Mouse (Mus musculus) midbrain, embryonic 16.5 days (tissue): ENCODE measurements around the gene Helt. TPM values are rescaled to one million over a fixed set of nuclear protein-coding genes. Genes with fewer than 3 reads are reported as not detected.

ENCODE experiments used
- ATAC-seq: fragments of 200-750 bp; cut with Nextera tagmentation; 2 replicates; pipeline ENCODE4 v1.8.0; 2017; ENCODE audit warnings: moderate TSS enrichment
- H3K27ac ChIP-seq: fragments of 300-500 bp; sonication (generic); 2 replicates; pipeline ENCODE4 v1.5.1; 2014; ENCODE audit warnings: mild to moderate bottlenecking, low read length, mixed read lengths
- H3K27me3 ChIP-seq: fragments of 300-500 bp; sonication (generic); 2 replicates; pipeline ENCODE4 v1.6.1; 2014; ENCODE audit warnings: low read depth, low read length, mixed read lengths; ENCODE audit not compliant: control insufficient read depth, insufficient read depth
- H3K36me3 ChIP-seq: fragments of 300-500 bp; sonication (generic); 2 replicates; pipeline ENCODE4 v1.6.1; 2014; ENCODE audit warnings: mild to moderate bottlenecking, low read length, moderate library complexity, mixed read lengths; ENCODE audit not compliant: control insufficient read depth, insufficient read depth
- H3K4me1 ChIP-seq: fragments of 300-500 bp; sonication (generic); 2 replicates; pipeline ENCODE4 v1.6.1; 2014; ENCODE audit warnings: mild to moderate bottlenecking, low read length, mixed read lengths; ENCODE audit not compliant: control insufficient read depth, insufficient read depth
- H3K4me2 ChIP-seq: fragments of 300-500 bp; sonication (generic); 2 replicates; pipeline ENCODE4 v1.6.1; 2014; ENCODE audit warnings: mild to moderate bottlenecking, low read length, mixed read lengths
- H3K4me3 ChIP-seq: fragments of 300-500 bp; sonication (generic); 2 replicates; pipeline ENCODE4 v1.5.1; 2014; ENCODE audit warnings: low read depth, mild to moderate bottlenecking, low read length, moderate library complexity, mixed read lengths
- H3K9ac ChIP-seq: fragments of 300-500 bp; sonication (generic); 2 replicates; pipeline ENCODE4 v1.6.1; 2014; ENCODE audit warnings: low read depth, low read length, mixed read lengths
- H3K9me3 ChIP-seq: fragments of 300-500 bp; sonication (generic); replicated peaks from 2 replicates; pipeline ENCODE4 v1.6.1; 2014; ENCODE audit warnings: mild to moderate bottlenecking, low read length, mixed read lengths; ENCODE audit not compliant: control insufficient read depth, poor library complexity, severe bottlenecking
- WGBS: fragments of 180-500 bp; shearing (Covaris S2); extraction: QIAGEN DNeasy Blood & Tissue Kit; methylation state at CpG from one replicate; pipeline ENCODE4 v1.1.7; 2014; 5-methylcytosine and 5-hydroxymethylcytosine counted together
- polyA plus RNA-seq: library from polyadenylated mRNA; unstranded; fragments of >200 nt; fragmentation: Nextera tagmentation; extraction: Ambion mirVana; gene quantifications from 2 replicates; pipeline ENCODE4 v1.2.1, GENCODE M21; 2015

The Helt gene
- polyA plus RNA-seq, 1 experiment from 2014 or later, result 2.8 TPM

GRCm38 (mm10) chr8:46293201-46293600 is 1.3 kb downstream of the Helt start:
- Histone ChIP-seq H3K4me2 (peak overlapping the region; percentile 12; the same call in 1 of the 2 replicates), H3K4me1 (peaks cover 25% of the 10 kb centered on the region; the same call in 1 of the 2 replicates), H3K27ac (no peak overlapping the region)

GRCm38 (mm10) chr8:46291931-46292675 is 2.4 kb downstream of the Helt start:
- Histone ChIP-seq H3K27ac (no peak overlapping the region), H3K4me1 (peaks cover 25% of the 10 kb centered on the region; the same call in 1 of the 2 replicates), H3K36me3 (no peaks in the 10 kb centered on the region), H3K27me3 (peaks cover 65% of the 10 kb centered on the region), H3K4me3 (peak overlapping the region; percentile 30), H3K9me3 (no peaks in the 10 kb centered on the region), H3K9ac (no peak overlapping the region), H3K4me2 (peak overlapping the region; percentile 59)
- 4% methylated on average over 33 of the region's 33 CpGs for WGBS
- no peak for ATAC-seq

More at GRCm38 (mm10) chr8:46293201-46293600, 1.3 kb downstream of the Helt start:
- under 1% methylated on average over 14 of the region's 14 CpGs for WGBS
- Histone ChIP-seq H3K27me3 (peaks cover 73% of the 10 kb centered on the region), H3K36me3 (no peaks in the 10 kb centered on the region), H3K9ac (no peak overlapping the region), H3K4me3 (no peak overlapping the region), H3K9me3 (no peaks in the 10 kb centered on the region)
- no peak for ATAC-seq

- peaks cover 38% of the 10 kb centered on the region for H3K27me3 ChIP-seq
- no peaks in the 10 kb centered on the region for H3K36me3 ChIP-seq
- 6% methylated on average over 11 of the region's 11 CpGs for WGBS
- H3K9me3 ChIP-seq, result no peaks in the 10 kb centered on the region
- no peak overlapping the region for H3K4me2 ChIP-seq
- peaks cover 19% of the 10 kb centered on the region; the same call in 1 of the 2 replicates for H3K4me1 ChIP-seq
- no peak overlapping the region for H3K4me3 ChIP-seq
- no peak overlapping the region for H3K9ac ChIP-seq
- no peak overlapping the region for H3K27ac ChIP-seq
- no peak for ATAC-seq
Observed at GRCm38 (mm10) chr8:46289274-46289673, 5.2 kb downstream of the Helt start.

DNA sequence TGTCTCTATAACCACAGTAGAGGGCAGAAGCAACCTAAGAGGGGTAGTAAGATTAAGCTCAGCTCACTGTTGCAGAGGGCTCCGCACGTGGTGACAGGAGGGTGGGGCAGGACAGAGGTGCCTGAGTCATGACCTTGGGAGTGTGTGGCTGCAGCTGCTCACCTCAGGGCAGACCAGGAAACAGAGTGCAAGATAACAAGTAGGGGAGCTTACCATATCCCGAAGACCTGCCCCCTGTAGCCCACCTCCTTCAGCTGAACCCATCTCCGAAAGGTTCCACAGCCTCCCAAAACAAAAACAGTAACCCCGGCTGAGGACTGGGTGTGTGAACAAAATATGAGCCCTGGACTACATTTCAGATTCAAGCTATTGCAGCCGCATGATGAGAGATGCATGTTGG is 6.5 kb downstream of the Helt start:
- no peaks in the 10 kb centered on the region for H3K36me3 ChIP-seq
- ATAC-seq, result no peak
- H3K4me2 ChIP-seq, result no peak overlapping the region
- peaks cover 13% of the 10 kb centered on the region; the same call in 1 of the 2 replicates for H3K4me1 ChIP-seq
- H3K9me3 ChIP-seq, result no peaks in the 10 kb centered on the region
- peaks cover 25% of the 10 kb centered on the region for H3K27me3 ChIP-seq
- WGBS, result 88% methylated on average over 6 of the region's 6 CpGs
- H3K4me3 ChIP-seq, result no peak overlapping the region
- H3K9ac ChIP-seq, result no peak overlapping the region
- H3K27ac ChIP-seq, result no peak overlapping the region

DNA sequence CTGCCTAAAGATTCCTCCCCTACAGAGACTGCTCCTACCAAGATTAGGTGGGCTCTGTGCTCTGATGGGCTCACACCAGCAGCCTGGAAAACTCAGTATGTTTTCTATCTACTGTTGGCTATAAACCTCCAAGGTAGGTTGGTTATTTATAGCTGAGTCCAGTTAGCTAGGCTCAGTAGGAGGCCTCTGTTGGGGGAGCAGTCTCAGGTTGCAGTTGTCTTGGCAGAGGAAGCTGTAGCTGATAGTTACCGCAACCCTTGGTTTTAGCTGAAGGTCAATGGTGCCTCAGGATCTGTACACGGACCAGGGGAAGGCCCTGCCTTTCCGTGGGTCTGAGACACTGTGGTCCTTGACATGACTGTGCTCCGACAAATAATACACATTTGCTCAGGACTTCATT is 8.5 kb downstream of the Helt start:
- ATAC-seq, result no peak
- Histone ChIP-seq H3K27me3 (peaks cover 9% of the 10 kb centered on the region), H3K36me3 (no peaks in the 10 kb centered on the region), H3K9ac (no peak overlapping the region), H3K27ac (no peak overlapping the region), H3K9me3 (no peaks in the 10 kb centered on the region), H3K4me2 (no peak overlapping the region), H3K4me3 (no peak overlapping the region), H3K4me1 (no peaks in the 10 kb centered on the region; the same call in 1 of the 2 replicates)
- WGBS, result 93% methylated on average over 4 of the region's 4 CpGs

DNA sequence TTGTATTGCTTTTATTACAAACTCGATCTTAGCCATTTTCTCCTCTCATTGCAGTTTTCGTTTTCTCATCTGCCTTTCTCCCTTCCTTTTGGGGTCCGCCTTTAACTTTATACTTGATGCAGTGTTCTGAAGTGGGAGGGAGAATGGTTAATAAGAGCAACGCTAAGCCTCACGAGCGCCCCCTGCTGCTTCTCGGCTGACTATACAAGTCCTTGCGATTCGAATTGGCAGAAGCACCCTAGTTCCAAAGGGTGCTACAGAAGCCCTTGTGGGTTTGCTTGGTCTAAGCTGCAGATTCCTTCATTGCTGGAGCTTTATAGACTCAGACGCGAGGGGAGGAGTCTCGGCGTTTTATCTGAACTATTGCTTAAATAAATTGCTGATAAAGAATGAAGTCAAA is 12.9 kb downstream of the Helt start:
- Histone ChIP-seq H3K27me3 (no peaks in the 10 kb centered on the region), H3K36me3 (no peaks in the 10 kb centered on the region), H3K27ac (no peak overlapping the region), H3K9me3 (no peaks in the 10 kb centered on the region), H3K4me1 (no peaks in the 10 kb centered on the region), H3K4me2 (no peak overlapping the region), H3K9ac (no peak overlapping the region), H3K4me3 (no peak overlapping the region)
- no peak for ATAC-seq
- WGBS, result 13% methylated on average over 13 of the region's 13 CpGs

GRCm38 (mm10) chr8:46276939-46277338 is 17.5 kb downstream of the Helt start:
- no peaks in the 10 kb centered on the region for H3K4me1 ChIP-seq
- ATAC-seq, result no peak
- WGBS, result 89% methylated on average over 14 of the region's 14 CpGs
- H3K27ac ChIP-seq, result no peak overlapping the region
- no peak overlapping the region for H3K4me2 ChIP-seq
- no peak overlapping the region for H3K4me3 ChIP-seq
- H3K27me3 ChIP-seq, result no peaks in the 10 kb centered on the region
- H3K9me3 ChIP-seq, result no peaks in the 10 kb centered on the region
- no peaks in the 10 kb centered on the region for H3K36me3 ChIP-seq
- no peak overlapping the region for H3K9ac ChIP-seq

GRCm38 (mm10) chr8:46270741-46271140 is 23.7 kb downstream of the Helt start:
- Histone ChIP-seq H3K4me3 (no peak overlapping the region), H3K27ac (no peak overlapping the region), H3K9ac (no peak overlapping the region), H3K27me3 (no peaks in the 10 kb centered on the region), H3K9me3 (no peaks in the 10 kb centered on the region), H3K36me3 (no peaks in the 10 kb centered on the region), H3K4me1 (no peaks in the 10 kb centered on the region), H3K4me2 (no peak overlapping the region)
- ATAC-seq, result no peak
- WGBS, result 20% methylated on average over 6 of the region's 6 CpGs

- Histone ChIP-seq H3K4me1 (no peaks in the 10 kb centered on the region), H3K9ac (no peak overlapping the region), H3K4me3 (no peak overlapping the region), H3K27ac (no peak overlapping the region), H3K4me2 (no peak overlapping the region), H3K27me3 (no peaks in the 10 kb centered on the region), H3K9me3 (no peaks in the 10 kb centered on the region), H3K36me3 (no peaks in the 10 kb centered on the region)
- no peak for ATAC-seq
- WGBS, result 24% methylated on average over 3 of the region's 3 CpGs
Observed at GRCm38 (mm10) chr8:46270147-46270546, 24.3 kb downstream of the Helt start.
